Mouse (Mus musculus): ENCODE measurements around the gene Snx10.

DNA sequence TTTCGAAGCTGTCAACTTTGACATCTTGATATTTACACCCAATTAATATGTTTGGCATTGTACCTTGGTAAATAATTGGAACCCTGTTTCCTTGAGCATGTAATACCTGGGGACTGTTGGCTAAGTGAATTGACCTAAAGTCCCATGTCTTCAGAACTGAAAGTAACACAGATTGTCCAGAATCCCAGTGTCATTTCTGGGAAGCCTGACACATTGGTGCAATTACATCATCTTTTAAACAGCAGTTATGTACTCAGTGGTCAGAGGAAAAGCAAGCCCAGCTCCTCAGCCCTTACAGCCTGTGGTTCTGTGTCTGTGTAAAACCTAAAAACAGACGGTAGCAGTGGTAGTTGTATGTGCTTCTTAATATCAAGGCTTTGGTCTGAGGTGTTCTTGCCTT is 22.4 kb downstream of the Snx10 start:
- TF ChIP-seq CTCF (conservative IDR thresholded peaks at IDR 0.05; ENCODE audit: insufficient read depth, insufficient read length, low read depth, low read length) (no peak), POLR2A (IDR thresholded peaks at IDR 0.05; ENCODE audit: low read depth, low read length) (no peak)

All from kidney, adult 2 months (tissue).